Mouse (Mus musculus) G1E (cell line): ENCODE measurements around the gene Cyb5r3. TPM values are rescaled to one million over a fixed set of nuclear protein-coding genes. Genes with fewer than 3 reads are reported as not detected.

ENCODE experiments used
- ATAC-seq: 2 replicates; pipeline ENCODE4 v1.8.0; 2016; ENCODE audit warnings: mild to moderate bottlenecking; ENCODE audit not compliant: insufficient number of reproducible peaks, poor library complexity, low FRiP score, severe bottlenecking; ENCODE audit errors: extremely low read depth
- DNase-seq: peaks from one replicate; pipeline ENCODE4 v3.0.0; 2012; ENCODE audit warnings: low spot score
- H3K27me3 ChIP-seq: 2 replicates; pipeline ENCODE4 v1.6.1; 2012; ENCODE audit warnings: mild to moderate bottlenecking, low read length, inconsistent platforms; ENCODE audit not compliant: insufficient read depth
- H3K36me3 ChIP-seq: replicated peaks from 2 replicates; pipeline ENCODE3; 2012; ENCODE audit warnings: mild to moderate bottlenecking, inconsistent platforms
- H3K4me1 ChIP-seq: 2 replicates; pipeline ENCODE4 v1.6.1; 2012; ENCODE audit warnings: low read depth, low read length, inconsistent platforms, mixed read lengths; ENCODE audit not compliant: insufficient read depth
- H3K4me3 ChIP-seq: 2 replicates; pipeline ENCODE4 v1.5.1; 2012; ENCODE audit warnings: low read depth, mild to moderate bottlenecking, inconsistent platforms, low read length, moderate library complexity, mixed read lengths
- H3K9me3 ChIP-seq: replicated peaks from 2 replicates; pipeline ENCODE4 v1.6.1; 2012; ENCODE audit warnings: inconsistent platforms
- CTCF ChIP-seq: IDR thresholded peaks from 2 replicates; pipeline ENCODE4 v1.5.1; 2012; ENCODE audit warnings: low read depth, low read length, inconsistent platforms, mixed read lengths
- GATA1 ChIP-seq: IDR thresholded peaks from 2 replicates; pipeline ENCODE4 v1.6.1; 2012; ENCODE audit warnings: borderline replicate concordance, low read length, inconsistent platforms, mixed read lengths
- GATA2 ChIP-seq: IDR thresholded peaks from 2 replicates; pipeline ENCODE4 v1.6.1; 2012; ENCODE audit warnings: low read depth, low read length, inconsistent platforms, borderline replicate concordance
- POLR2AphosphoS5 ChIP-seq: IDR thresholded peaks from 2 replicates; pipeline ENCODE4 v1.6.1; 2012; ENCODE audit warnings: low read depth, low read length, inconsistent platforms; ENCODE audit not compliant: insufficient replicate concordance
- TAL1 ChIP-seq: conservative IDR thresholded peaks from 2 replicates; pipeline ENCODE4 v1.6.1; 2012; ENCODE audit warnings: low read depth, low read length, inconsistent platforms, mixed read lengths
- polyA plus RNA-seq: library from polyadenylated mRNA; stranded (reverse); fragments of >175 nt; gene quantifications from 2 replicates; pipeline ENCODE4 v1.2.3, GENCODE M21; 2012
- total RNA-seq, 2 experiments: library from RNA; stranded (forward) in 1 of 2; stranded (reverse) in 1 of 2; fragments of 200-1000 nt in 1 of 2; fragments of >200 nt in 1 of 2; fragmentation: Nextera tagmentation in 1 of 2; gene quantifications; 2 replicates each; pipeline ENCODE4 v1.2.3; 2014 to 2017

Gene Cyb5r3
- total and polyA plus RNA-seq, 3 experiments, result 46.5 to 167 (median 132) TPM

DNA sequence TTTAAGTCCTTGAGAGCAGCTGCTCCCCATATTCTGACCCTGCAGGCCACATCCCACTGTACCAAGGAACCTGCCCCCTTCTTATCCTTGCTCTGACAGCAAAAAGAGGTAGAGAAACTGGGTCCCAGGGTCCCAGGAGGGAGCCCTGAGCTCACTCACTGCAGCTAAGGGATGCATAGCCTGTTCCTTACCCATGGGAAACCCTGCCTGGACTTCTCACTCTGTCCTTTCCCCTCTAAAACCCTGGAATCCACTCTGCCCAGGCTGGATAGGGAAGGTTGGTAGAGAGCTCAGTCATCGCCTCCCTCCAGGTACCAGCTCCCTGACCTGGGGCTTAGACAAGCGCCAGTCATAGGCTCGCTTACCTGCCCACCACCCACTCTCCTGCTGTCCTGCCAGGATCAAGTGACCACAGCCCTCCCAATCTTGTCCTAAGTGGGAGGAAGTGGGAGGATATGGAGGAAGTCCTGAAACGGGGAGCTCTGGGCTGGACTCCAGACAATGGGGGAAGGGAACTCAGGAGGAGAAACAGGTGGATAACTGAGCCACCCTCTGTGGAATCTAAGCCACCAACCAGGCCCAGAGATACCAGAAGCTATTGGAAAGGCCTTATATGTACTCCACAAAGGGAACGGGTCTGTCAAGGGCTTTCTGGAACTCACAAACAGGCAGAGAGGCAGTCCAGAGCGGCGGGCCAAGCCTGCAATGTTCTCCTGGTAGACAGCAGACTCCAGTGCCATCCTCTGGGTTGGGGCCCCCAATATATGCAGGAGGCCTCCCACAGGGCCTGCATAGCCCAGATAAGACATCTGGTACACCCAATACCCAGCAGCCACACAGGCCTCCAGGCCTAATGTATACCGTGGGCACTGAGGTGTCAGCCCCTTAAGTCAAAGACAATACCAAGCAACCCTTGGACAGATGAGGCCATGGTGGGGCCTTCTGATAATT, 2.3 kb downstream of the Cyb5r3 start:
- peaks cover 85% of the 10 kb centered on the region for H3K4me1 ChIP-seq
- H3K4me3 ChIP-seq, result peak overlapping the region; percentile 89
- TF ChIP-seq GATA2, result no peak
- no peak for TF ChIP-seq CTCF
- no peak for TF ChIP-seq POLR2AphosphoS5
- no peak for TF ChIP-seq GATA1
- peak; percentile 91 for TF ChIP-seq TAL1
- DNase-seq (peak; percentile 77), ATAC-seq (peak; percentile 75)
- no peaks in the 10 kb centered on the region for H3K9me3 ChIP-seq
- peaks cover 55% of the 10 kb centered on the region for H3K36me3 ChIP-seq
- no peaks in the 10 kb centered on the region for H3K27me3 ChIP-seq

- Histone ChIP-seq H3K36me3 (peaks cover 59% of the 10 kb centered on the region), H3K9me3 (no peaks in the 10 kb centered on the region), H3K27me3 (no peaks in the 10 kb centered on the region), H3K4me1 (peaks cover 87% of the 10 kb centered on the region), H3K4me3 (peak overlapping the region; percentile 89; the same call in 1 of the 2 replicates)
- TF ChIP-seq POLR2AphosphoS5 (no peak), CTCF (no peak), GATA1 (no peak), GATA2 (no peak), TAL1 (no peak)
- DNase-seq (no peak), ATAC-seq (no peak)
Observed at GRCm38 (mm10) chr15:83168875-83169771, 3.3 kb downstream of the Cyb5r3 start.

DNA sequence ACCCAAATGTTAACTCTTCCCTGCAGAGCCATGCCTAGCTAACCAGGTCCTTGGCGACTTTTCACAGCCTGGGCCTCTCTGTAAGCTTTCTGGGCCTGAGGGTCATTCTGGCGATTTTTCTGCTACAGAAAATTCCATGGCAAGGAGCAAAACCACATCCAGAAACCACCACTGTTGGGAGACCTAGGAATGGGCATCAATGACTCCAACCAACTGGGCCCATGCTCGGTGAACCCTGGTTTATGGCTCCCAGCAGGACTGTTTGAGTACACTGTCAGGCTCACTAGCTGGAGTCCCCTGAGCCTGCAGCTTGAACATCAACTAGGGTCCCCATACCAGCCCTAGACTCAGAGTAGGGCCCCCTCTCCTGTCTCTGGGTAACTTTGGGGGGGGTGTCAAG, 4.1 kb downstream of the Cyb5r3 start:
- ATAC-seq (no peak), DNase-seq (no peak)
- H3K9me3 ChIP-seq, result no peaks in the 10 kb centered on the region
- peaks cover 64% of the 10 kb centered on the region for H3K36me3 ChIP-seq
- peaks cover 82% of the 10 kb centered on the region for H3K4me1 ChIP-seq
- H3K4me3 ChIP-seq, result no peak overlapping the region; the same call in 1 of the 2 replicates
- TF ChIP-seq GATA1 (no peak), TAL1 (no peak), POLR2AphosphoS5 (no peak), CTCF (no peak), GATA2 (no peak)
- H3K27me3 ChIP-seq, result no peaks in the 10 kb centered on the region

DNA sequence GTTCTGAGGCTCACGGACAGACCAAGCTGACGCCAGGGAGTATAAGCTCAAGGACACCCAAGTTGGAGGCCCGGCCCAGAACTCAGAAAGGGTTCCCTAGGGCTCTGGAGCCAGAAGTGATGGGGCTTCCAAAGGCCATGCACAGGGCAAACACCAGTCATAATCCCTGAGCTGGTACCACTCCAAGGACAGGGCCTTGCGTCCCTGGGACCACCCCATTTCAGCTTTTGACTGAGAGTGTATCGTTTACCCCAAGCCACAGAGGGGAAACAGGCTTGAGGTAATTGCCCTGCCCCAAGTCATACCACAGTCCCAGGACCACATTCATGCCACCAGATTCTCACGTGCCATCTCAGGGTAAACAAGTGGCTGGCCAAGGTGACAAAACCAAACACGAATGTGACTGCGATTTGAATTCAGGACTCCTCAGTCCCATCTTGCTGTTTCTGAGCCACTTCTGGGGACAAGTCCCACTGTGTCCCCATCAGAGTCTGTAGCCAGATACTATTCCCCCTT, 4.8 kb downstream of the Cyb5r3 start:
- no peaks in the 10 kb centered on the region for H3K9me3 ChIP-seq
- DNase-seq (no peak), ATAC-seq (no peak)
- H3K36me3 ChIP-seq, result peaks cover 71% of the 10 kb centered on the region
- H3K27me3 ChIP-seq, result no peaks in the 10 kb centered on the region
- peaks cover 80% of the 10 kb centered on the region for H3K4me1 ChIP-seq
- TF ChIP-seq GATA1 (no peak), TAL1 (no peak), GATA2 (no peak)
- peak overlapping the region; percentile 7; the same call in 1 of the 2 replicates for H3K4me3 ChIP-seq

DNA sequence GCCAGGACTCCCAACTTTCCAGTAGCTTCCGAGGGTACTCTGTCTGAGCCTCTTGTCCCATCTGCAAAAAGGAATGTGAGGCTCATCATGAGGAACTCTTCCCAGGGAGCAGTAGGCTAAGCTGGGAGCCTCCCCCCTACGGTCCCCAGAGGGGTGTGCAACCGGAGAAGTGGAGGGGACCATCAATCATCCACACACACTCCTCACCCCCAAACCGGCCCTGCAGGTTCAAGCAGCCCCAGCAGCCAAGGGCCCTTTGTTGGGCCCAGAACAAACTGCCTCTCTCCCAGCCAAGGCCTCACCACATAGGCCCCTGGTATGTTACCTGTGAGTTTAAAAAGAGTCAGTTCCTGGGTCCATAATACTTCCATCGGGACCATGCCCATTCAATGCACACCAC, 5.3 kb downstream of the Cyb5r3 start:
- no peak for DNase-seq
- peaks cover 80% of the 10 kb centered on the region for H3K4me1 ChIP-seq
- TF ChIP-seq POLR2AphosphoS5, result no peak
- TF ChIP-seq GATA1, result no peak
- TF ChIP-seq TAL1, result no peak
- no peak for TF ChIP-seq CTCF
- TF ChIP-seq GATA2, result no peak
- H3K9me3 ChIP-seq, result no peaks in the 10 kb centered on the region
- no peak overlapping the region; the same call in 1 of the 2 replicates for H3K4me3 ChIP-seq
- ATAC-seq, result no peak
- no peaks in the 10 kb centered on the region for H3K27me3 ChIP-seq
- H3K36me3 ChIP-seq, result peaks cover 76% of the 10 kb centered on the region

DNA sequence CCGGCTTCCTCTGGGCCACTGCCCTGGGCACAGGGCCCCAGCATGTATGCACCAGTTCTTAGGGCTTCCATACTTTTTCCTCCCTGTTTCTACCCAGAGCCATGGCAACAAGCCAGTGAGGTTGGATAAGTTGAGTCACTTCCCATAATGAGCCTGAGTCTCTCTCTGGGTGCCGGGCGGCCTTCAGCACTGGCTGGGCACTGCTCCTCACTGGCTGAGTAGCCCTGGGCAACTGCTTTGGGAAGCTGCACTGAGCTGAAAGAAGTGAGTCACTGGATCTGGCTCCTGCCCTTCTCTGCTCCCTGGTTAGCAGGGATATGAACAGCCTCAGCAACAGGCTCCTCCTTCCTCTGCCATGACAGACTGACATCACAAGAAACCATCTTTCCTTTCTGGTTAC, 5.8 kb downstream of the Cyb5r3 start:
- DNase-seq, result no peak
- H3K36me3 ChIP-seq, result peaks cover 81% of the 10 kb centered on the region

More for the DNA sequence above, 5.8 kb downstream of the Cyb5r3 start:
- no peak for TF ChIP-seq GATA1
- TF ChIP-seq CTCF, result no peak
- no peak for TF ChIP-seq POLR2AphosphoS5
- no peak for TF ChIP-seq TAL1
- TF ChIP-seq GATA2, result no peak
- Histone ChIP-seq H3K9me3 (no peaks in the 10 kb centered on the region), H3K27me3 (no peaks in the 10 kb centered on the region), H3K4me1 (peaks cover 83% of the 10 kb centered on the region), H3K4me3 (no peak overlapping the region; the same call in 1 of the 2 replicates)
- no peak for ATAC-seq
